Mouse (Mus musculus): ENCODE results near the gene Serping1.
"Not testable (repeated sequence)": the region's sequence is repeated elsewhere in the genome, so short reads cannot be mapped to it uniquely, and the experiment has no call there.

Gene Serping1

GRCm38 (mm10) chr2:84738271-84738911 lies 36.9 kb downstream of the Serping1 start:
- DNase-seq (ENCODE audit: low read depth, low spot score) = no peak

- no peak for DNase-seq (ENCODE audit: low read depth, low spot score)
These were observed 37.8 kb downstream of the Serping1 start for GRCm38 (mm10) chr2:84737451-84737925.

- no peak for DNase-seq (ENCODE audit: low read depth, low spot score)
These were observed 38.7 kb downstream of the Serping1 start for GRCm38 (mm10) chr2:84736312-84737161.

- DNase-seq (ENCODE audit: low read depth, low spot score) = no peak
These were observed 39.8 kb downstream of the Serping1 start for GRCm38 (mm10) chr2:84735346-84735920.

GRCm38 (mm10) chr2:84734919-84735318 lies 40.3 kb downstream of the Serping1 start:
- DNase-seq (ENCODE audit: low read depth, low spot score) = no peak

- no peak for DNase-seq (ENCODE audit: low read depth, low spot score)
These were observed 40.8 kb downstream of the Serping1 start for GRCm38 (mm10) chr2:84734351-84734864.

GRCm38 (mm10) chr2:84733579-84734300 lies 41.5 kb downstream of the Serping1 start, which contains the start of gene Ypel4:
TSS of gene Ypel4 (plus strand) at chr2:84734058.
- no peak for DNase-seq (ENCODE audit: low read depth, low spot score)

- DNase-seq (ENCODE audit: low read depth, low spot score) = no peak
These were observed 42.9 kb downstream of the Serping1 start for GRCm38 (mm10) chr2:84732394-84732793.

GRCm38 (mm10) chr2:84731206-84731605 lies 44.0 kb downstream of the Serping1 start:
- no peak for DNase-seq (ENCODE audit: low read depth, low spot score)

GRCm38 (mm10) chr2:84728191-84728590 lies 47.1 kb downstream of the Serping1 start:
- not testable (repeated sequence) for DNase-seq (ENCODE audit: low read depth, low spot score)

GRCm38 (mm10) chr2:84727172-84727858 lies 47.9 kb downstream of the Serping1 start, which contains the start of gene Clp1:
TSS of gene Clp1 (minus strand) at chr2:84727350.
- peak; percentile 91 for DNase-seq (ENCODE audit: low read depth, low spot score)

- no peak for DNase-seq (ENCODE audit: low read depth, low spot score)
These were observed 48.5 kb downstream of the Serping1 start for GRCm38 (mm10) chr2:84726716-84727115.

- DNase-seq (ENCODE audit: low read depth, low spot score) = no peak
These were observed 49.5 kb downstream of the Serping1 start for GRCm38 (mm10) chr2:84725770-84726169.

GRCm38 (mm10) chr2:84723856-84724255 lies 51.4 kb downstream of the Serping1 start:
- no peak for DNase-seq (ENCODE audit: low read depth, low spot score)

GRCm38 (mm10) chr2:84721182-84721581 lies 54.1 kb downstream of the Serping1 start:
- no peak for DNase-seq (ENCODE audit: low read depth, low spot score)

GRCm38 (mm10) chr2:84720718-84721117 lies 54.5 kb downstream of the Serping1 start:
- DNase-seq (ENCODE audit: low read depth, low spot score) = no peak

- DNase-seq (ENCODE audit: low read depth, low spot score) = no peak
These were observed 57.9 kb downstream of the Serping1 start for GRCm38 (mm10) chr2:84717357-84717756.

GRCm38 (mm10) chr2:84716423-84717355 lies 58.6 kb downstream of the Serping1 start:
- DNase-seq (ENCODE audit: low read depth, low spot score) = no peak

GRCm38 (mm10) chr2:84715562-84716361 lies 59.5 kb downstream of the Serping1 start:
- DNase-seq (ENCODE audit: low read depth, low spot score) = peak; percentile 93

All from retina, adult 2 months (tissue).